Mouse (Mus musculus): ENCODE data around the gene Traf7.

The Traf7 gene

DNA sequence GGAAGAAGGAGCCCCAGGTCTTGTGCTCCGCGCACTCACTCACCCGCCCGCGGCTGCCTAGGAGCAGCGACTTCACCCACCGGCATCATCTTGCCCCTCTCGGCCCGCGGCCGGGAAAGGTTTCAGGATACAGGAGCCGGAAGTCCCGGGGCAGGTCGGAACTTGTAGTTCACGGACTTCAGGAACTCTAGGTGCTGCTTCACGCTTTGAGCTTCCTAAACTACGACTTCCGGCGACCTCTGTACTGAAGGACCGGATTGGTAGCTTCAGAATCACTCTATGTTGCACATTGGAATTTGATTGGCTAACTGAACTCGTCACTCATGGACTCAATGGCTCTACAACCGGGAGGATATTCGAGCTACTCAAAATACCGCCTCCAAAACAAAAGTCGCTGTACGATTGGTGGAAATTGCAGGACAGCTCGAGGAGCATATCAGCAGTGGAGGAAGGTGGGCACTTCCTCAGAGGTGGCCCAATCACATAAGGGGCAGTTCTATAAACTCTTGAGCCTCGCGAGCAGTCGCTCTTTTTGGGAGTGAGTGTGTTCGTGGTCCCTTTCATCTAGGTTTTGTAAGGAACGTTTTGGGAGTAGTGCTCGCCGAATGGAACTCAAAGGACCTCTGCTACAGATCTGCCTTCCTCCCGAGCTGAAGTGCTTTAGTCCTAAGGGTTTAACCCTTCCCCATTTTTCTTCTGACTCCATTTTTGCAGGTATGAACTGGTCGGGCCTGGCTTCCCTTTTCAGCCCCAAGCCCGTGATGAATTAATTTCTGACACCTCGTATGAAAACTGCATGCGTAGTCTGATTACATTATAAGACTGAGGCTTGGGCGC, at the start of gene Traf7:
Gene Traf7 (minus strand): TSS at position 216 of the 837 bp plus-strand sequence.
- peak; percentile 89 to 93 for DNase-seq (ENCODE audit: low spot score in 2 of 2)

DNA sequence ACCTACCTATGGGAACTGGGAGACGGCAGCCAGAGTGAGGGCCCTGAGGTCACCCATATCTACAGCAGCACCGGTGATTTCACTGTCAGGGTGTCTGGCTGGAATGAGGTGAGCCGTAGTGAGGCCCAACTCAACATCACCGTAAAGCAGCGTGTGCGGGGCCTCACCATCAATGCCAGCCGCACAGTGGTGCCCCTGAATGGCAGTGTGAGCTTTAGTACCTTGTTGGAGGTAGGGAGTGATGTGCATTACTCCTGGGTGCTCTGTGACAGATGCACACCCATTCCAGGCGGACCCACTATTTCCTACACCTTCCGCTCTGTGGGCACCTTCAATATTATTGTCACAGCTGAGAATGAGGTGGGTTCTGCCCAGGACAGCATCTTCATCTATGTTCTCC, 46.1 kb upstream of the Traf7 start:
- DNase-seq (ENCODE audit: low spot score in 2 of 2): no peak

DNA sequence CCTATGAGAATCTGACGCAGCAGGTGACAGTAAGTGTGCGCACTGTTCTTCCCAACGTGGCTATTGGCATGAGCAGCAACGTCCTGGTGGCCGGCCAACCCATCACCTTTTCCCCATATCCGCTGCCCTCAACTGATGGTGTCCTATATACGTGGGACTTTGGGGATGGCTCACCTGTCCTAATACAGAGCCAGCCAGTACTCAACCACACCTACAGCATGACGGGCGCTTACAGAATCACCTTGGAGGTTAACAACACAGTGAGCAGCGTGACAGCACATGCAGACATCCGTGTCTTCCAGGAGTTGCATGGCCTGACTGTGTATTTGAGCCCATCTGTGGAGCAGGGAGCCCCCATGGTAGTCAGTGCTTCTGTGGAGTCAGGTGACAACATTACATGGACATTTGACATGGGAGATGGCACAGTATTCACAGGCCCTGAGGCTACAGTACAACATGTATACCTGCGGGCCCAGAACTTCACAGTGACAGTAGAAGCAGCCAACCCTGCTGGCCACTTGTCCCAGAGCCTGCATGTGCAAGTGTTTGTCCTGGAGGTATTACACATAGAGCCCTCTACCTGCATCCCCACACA, 45.0 kb upstream of the Traf7 start:
- no peak for DNase-seq (ENCODE audit: low spot score in 2 of 2)

DNA sequence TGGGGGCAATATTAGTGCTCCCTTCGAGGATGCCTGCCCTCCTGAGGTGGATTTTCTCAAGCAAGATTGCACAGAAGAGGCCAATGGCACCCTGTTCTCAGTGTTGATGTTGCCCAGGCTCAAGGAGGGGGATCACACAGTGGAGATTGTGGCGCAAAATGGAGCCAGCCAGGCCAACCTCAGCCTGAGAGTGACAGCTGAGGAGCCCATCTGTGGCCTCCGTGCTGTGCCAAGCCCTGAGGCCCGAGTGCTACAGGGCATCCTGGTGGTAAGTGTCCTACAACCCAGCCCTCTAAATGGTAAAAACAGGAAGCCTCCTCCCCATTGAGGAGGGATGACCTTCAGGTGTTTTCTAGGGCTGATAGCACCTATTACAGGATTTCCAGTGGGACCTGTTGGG, 42.1 kb upstream of the Traf7 start:
- DNase-seq (ENCODE audit: low spot score in 2 of 2): no peak

DNA sequence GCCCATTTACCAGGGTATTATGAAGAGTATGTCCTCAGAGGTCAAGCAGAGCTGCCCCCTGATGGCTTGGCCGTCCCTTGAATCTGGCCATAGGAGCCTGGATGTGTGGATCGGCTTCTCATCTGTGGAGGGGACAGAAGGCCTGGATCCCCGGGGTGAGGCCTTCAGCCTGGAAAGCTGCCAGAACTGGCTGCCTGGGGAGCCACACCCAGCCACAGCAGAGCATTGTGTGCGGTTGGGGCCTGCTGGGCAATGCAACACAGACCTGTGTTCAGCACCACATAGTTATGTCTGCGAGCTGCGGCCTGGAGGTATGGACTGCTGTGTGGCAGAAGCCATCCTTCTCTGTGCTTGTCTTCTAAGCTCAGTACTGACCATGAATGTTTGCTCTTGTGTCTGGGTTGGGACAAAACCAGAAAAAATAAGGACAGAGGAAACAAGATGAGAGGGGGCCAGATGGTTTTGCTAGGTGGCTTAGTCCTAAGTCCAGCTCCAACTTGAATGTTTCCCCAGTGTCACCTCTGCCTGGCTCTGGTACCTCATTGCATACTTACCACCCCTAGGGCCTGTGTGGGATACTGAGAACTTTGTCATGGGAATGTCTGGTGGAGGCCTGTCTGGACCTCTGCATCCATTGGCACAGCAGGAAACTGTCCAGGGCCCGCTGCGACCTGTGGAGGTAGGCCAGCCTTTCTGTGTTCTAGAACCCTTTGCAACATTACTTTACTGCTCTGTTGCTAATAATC, 39.5 kb upstream of the Traf7 start:
- no peak for DNase-seq (ENCODE audit: low spot score in 2 of 2)

DNA sequence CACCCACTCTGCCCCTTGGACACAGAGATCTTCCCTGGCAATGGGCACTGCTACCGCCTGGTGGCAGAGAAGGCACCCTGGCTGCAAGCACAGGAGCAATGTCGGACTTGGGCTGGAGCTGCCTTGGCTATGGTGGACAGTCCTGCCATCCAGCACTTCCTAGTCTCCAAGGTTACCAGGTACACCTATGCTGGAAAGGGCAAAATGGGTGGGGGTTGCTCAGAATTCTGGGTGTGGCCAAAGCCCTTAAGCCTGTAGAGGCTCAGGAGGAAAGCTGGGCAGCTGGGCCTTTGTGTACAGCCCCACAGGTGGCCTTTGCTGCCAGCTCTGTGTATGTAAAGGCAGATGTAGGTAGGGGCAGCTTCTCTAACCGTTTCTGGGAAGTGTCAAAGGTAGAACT, 38.1 kb upstream of the Traf7 start:
- no peak for DNase-seq (ENCODE audit: low spot score in 2 of 2)

DNA sequence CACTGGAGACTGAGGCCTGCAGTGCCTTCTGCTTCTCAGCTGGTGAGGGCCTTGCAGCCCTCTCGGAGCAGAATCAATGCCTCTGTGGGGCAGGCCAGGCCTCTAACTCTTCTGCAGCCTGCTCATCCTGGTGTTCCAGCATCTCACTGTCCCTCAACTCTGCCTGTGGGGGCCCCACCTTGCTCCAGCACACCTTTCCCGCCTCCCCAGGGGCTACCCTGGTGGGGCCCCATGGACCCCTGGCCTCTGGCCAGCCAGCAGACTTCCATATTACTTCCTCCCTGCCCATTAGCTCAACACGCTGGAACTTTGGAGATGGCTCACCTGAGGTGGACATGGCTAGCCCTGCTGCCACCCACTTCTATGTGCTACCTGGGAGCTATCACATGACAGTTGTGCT, 37.4 kb upstream of the Traf7 start:
- DNase-seq (ENCODE audit: low spot score in 2 of 2): no peak

DNA sequence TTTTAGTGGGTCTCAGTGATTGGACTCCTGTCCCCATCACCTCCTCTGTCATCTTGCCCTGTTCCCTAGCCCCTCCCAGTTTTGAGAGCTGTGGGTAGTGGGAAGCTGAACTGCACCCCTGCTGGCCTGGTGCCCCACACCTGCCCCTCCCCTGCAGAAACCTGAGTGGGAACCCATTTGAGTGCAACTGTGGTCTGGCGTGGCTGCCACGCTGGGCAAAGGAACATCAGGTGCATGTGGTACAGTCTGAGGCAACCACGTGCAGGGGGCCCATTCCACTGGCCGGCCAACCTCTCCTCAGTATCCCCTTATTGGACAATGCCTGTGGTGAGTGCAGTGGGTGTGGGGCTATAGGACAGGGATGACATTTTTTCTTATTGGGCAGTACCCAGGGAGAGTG, 36.7 kb upstream of the Traf7 start:
- DNase-seq (ENCODE audit: low spot score in 2 of 2): no peak

DNA sequence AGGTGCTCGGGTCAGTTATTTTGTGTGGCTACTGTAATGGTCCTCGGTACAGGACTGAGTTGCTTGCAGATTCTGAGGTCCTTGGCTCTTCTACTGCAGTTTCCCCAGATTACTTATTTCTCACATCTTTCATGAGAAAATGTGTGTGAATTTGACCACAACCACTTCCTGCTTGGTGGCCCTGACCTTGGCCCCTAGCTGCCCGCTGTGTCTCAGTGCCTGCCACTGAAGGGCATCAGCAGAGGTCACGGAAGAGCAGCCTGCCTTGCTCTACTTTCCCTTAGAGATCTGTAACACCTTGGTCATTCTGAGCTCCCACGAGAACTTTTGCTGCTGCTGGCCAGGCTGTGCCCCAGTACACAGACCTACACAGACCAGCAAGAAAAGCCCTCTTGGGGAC, 35.9 kb upstream of the Traf7 start:
- no peak for DNase-seq (ENCODE audit: low spot score in 2 of 2)

DNA sequence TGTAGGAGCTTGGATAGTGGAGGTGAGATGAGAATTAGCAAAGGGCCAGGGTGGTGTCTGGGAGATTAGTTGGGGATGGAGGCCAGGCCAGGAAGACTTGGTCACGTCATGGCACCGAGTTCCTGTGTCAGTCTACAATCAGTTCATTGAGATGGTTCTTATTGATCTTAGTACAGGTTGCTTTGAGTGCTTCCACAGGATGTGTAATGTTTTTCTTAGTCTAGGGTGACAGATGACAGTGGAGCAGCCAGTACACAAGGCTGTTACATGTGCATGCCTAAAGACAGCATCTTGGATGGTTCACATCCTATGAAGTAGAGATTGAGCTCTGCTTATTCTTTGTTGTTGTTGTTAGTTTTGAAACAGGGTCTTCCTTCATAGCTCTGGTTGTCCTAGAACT, 33.9 kb upstream of the Traf7 start:
- no peak for DNase-seq (ENCODE audit: low spot score in 2 of 2)

DNA sequence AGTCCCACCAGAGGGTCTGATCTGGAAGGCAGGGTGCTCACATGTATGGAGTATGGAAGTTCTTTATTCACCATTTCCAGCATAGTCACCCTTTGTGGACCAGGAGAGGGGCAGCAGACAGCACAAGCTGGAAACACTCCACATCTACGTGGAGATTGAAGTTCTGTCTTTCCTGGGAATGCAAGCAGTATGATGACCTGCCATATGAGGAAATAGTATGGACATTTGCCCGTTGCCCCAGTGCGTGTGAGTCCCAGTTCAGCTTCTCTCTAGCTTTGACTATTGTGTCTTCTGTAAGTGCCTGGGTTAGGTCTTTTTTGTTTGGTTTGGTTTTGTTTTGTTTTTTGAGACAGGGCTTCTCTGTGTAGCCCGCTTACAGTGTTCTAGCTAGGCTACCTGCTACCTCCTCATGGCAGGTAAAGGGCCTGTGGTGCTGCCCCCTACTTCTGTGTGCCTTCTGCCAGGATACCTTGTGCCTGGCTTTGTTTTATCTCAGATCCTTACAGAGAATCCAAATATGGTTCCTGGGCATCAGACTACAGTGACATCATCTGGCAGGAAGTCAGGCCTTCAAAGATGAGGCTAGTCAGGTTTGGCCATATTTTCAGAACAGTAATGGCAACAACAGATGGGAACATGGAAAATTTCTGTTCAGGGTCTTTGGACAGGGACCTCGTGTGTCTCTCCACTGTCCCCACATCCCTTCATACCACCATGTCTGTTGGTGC, 32.7 kb upstream of the Traf7 start:
- DNase-seq (ENCODE audit: low spot score in 2 of 2): no peak

DNA sequence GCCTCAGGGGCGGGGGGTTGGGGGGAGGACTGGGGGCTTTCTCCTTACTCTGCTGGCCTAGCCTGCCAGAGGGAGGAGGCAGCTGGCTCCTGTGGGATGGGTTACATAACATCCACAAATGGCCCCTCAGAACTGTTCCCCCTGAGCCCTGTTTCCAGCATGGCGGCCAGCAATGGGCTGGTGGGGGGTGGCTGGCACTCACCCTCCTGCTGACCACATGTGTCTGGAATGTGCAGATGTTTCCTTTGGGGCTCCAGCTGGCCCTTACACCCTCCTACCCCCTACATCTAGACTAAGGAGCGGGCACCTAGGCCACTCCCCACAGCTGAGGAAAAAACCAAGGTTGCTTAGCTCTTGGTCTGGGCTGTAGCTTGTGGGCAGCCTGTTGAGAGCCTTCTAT, 31.4 kb upstream of the Traf7 start:
- DNase-seq (ENCODE audit: low spot score in 2 of 2): no peak

DNA sequence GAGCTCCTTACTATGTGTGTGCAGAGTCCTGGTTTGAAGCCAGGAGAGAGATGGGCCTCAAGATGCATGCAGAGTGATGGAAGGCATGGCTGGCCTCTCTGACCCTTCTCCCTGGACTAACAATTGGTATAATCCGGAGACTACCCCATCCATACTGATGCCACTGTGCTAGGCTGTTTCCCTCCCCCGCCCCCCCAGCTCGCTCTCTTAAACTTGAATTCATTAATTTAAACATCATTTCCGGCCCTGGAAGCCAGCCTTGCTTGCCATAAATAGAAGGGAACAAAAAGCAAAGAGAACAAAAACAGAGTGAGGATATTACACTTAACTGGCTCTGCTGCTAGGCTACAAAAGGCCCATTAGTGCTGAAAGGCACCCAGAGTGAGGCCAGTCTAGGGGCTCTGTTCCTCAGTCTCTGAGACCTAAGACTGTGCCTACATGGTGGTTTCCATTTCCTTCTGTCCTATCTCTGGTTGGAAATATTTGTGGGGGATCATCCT, 30.9 kb upstream of the Traf7 start:
- no peak for DNase-seq (ENCODE audit: low spot score in 2 of 2)

DNA sequence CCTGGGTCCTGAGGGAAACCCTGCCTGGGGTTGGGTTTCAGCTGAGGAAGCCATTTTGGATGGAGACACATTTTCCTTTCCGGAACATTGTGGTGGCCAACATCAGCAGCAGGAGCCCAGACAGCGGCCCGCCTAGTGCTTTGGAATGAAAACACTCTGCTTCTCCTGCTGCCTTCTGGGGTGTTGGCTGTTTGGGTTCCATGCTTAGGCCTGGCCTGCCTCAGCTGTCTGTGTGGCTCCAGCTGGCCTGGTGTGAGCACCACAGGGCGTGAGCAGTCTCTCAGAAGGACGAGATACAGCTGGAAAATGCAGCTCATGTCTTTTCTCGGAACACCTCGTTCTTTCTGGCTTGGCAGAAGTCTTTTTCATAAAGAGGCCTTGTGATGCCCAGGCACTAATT, 29.4 kb upstream of the Traf7 start:
- no peak for DNase-seq (ENCODE audit: low spot score in 2 of 2)

DNA sequence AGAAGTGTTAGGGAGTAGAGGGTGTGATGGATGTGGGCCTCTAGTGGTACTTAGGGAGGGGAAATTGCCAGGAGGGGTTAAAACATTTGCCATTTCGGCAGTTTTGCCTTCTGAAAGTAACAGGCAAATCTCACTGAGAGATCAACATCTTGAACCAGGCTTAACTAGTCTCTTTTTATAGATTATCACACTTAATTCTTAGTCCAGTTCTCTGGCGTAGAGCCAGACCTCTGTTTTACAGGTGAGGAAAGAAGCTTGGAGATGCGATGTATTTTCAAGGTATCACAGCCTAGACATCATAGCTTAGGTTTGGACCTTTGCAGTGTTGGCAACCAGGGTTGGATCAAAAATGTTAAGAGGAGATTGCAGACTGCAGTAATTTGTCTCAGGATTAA, 23.3 kb upstream of the Traf7 start:
- DNase-seq (ENCODE audit: low spot score in 2 of 2): no peak

DNA sequence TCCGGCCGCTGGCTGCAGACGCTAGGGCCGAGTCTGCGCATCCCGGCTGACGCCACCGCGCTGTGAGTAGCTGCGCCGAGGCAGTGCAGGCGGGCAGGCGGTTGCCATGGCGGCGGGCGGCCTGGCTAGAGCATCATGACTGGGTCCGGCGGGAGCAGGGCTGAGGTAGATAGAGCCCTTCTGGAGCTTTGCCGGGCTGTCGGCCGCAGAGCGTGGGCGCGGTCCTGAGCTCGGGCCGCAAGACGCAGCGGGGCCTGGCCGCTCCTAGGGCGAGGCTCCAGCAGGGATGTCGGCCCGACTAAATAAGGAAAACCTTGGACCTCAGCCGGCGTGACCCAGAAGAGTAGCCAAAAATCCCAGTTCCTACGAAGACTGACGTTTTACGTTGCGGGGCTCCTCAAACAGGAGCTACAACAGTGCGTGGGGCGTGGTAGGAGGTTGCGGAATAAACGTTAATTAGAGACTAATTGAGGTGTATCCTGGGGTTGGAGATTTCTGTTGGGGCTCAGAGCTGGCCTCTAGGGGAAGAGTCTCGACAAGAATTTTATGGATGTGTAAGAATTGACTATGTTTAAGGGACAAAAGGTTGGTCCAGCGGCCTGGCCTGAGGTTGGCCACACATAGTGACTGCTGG, 22.8 kb upstream of the Traf7 start:
- peak; percentile 48 to 58 for DNase-seq (ENCODE audit: low spot score in 2 of 2)

DNA sequence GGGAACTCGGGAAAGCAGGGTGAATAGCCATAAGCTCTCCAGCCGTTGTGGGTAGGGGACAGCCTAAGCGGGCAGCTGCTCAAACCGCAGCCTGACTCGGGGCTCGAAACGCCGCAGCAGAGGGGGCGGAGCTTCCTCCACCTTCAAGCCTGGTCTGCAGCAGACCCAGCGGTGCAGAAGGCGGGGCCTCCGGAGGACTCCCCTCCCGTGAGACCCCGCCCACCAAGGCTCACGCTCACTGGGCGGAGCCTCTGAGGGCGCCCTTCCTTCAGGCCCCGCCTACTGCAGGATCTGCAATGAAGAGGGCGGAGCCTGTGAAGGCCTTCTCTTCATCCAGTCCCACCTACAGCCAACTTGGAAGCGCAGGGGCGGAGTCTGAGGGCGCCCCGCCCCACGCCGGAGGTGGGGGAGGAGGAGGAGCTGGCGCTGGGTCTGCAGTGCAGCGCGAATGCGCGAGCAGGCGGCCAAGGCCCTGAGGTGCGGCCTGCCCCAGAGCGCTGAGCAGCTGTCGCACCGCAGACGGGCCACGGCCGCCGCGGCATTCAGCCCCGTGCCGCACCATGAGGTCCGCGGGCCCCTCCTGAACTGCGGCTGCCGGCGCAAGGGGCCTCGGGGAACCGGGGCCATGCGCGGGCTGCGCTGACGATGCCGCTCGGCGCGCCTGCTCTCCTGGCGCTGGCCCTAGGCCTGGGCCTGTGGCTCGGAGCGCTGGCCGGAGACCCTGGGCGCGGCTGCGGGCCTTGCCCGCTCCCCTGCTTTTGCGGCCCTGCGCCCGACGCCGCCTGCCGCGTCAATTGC, 22.1 kb upstream of the Traf7 start, which contains the start of gene Pkd1:
Gene Pkd1 (plus strand): TSS at position 217 of the 798 bp plus-strand sequence.
- peak; percentile 99 for DNase-seq (ENCODE audit: low spot score in 2 of 2)

DNA sequence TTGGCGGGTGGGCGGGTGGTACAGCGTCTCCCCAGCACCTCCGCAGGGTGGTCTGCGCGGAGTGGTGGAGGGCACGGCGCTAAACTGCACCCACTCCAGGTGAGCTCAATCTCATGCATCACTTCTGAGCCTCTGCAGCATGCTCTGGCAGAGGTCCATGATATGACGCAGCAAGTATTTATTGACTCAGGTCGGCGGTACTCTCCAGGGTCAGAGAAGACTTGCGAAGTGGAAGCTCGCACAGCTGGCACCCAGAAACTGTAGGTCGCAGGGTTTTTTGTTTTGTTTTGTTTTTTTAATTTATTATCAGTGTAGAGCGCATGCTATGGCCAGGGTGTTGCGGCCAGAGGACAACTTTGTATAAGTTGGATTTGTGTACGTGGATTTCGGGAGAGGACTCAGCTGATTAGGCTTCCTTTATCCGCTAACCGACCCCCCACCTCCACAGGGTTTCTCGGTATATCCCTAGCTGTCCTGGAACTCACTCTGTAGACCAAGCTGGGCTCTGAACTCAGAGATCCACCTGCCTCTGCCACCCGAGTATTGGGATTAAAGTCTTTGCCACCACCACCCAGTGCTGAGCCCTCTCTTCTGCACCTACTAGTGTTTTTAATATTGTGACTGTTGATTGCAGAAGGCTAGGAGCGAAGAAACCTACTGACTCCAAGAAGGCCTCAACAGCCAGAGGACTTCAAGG, 21.3 kb upstream of the Traf7 start:
- peak; percentile 28 to 44 for DNase-seq (ENCODE audit: low spot score in 2 of 2)

DNA sequence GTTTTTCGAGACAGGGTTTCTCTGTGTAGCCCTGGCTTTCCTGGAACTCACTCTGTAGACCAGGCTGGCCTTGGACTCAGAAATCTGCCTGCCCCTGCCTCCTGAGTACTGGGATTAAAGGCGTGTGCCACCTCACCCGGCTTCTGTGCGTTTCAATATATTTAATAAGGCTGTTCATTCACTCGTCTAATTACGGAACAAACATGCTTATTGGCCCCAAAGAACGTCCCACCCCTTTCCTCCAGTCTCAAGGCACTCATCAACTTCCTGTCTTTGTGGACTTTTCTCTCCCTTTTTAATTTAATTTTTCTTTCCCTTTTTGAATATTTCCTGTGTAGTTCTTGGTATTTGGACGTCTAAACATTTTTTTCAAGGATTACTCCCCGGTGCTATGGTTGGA, 20.7 kb upstream of the Traf7 start:
- DNase-seq (ENCODE audit: low spot score in 2 of 2): peak in 1 of 2 experiments; percentile 23

DNA sequence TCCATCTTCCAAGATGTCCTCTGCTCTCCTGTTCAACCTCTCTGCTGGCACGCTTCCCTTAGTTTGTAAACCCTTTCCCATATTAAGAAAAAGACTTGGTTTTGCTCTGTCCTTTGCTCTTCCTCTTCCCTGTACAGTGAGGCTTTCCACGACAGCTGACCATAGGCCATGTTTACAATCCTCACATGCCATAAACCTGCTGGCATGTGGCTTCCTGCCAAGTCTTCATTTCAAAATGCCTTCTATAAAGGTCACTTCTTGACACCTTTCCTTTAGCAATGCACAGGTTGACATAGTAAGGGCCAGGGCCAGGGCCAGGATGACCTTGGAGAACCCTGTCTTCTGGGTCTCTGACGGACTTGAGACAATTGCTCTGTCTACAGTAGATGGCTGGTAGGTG, 18.5 kb upstream of the Traf7 start:
- no peak for DNase-seq (ENCODE audit: low spot score in 2 of 2)

Measured in thymus, postnatal 10 days (tissue).